Mouse (Mus musculus) myocyte (in vitro differentiated cells): ENCODE results near the gene Itk. TPM values are rescaled to one million over a fixed set of nuclear protein-coding genes. Genes with fewer than 3 reads are reported as not detected.

ENCODE experiments used
- H3K27me3 ChIP-seq: one replicate; pipeline ENCODE4 v1.6.1; 2011; ENCODE audit not compliant: control insufficient read depth, insufficient read depth, insufficient read length
- H3K36me3 ChIP-seq: one replicate; pipeline ENCODE4 v1.6.1; 2011; ENCODE audit not compliant: control insufficient read depth, insufficient read depth
- H3K4me2 ChIP-seq: one replicate; pipeline ENCODE4 v1.6.1; 2011; ENCODE audit warnings: low read depth, control low read depth
- H3K4me3 ChIP-seq: one replicate; pipeline ENCODE4 v1.5.1; 2011; ENCODE audit warnings: mild to moderate bottlenecking, control low read depth, moderate library complexity
- H3K79me2 ChIP-seq: one replicate; pipeline ENCODE4 v1.6.1; 2011; ENCODE audit not compliant: control insufficient read depth, insufficient read depth
- H3ac ChIP-seq: one replicate; pipeline ENCODE4 v1.6.1; 2011; ENCODE audit not compliant: control insufficient read depth, insufficient read length
- CEBPB ChIP-seq: IDR thresholded peaks from 2 replicates; pipeline ENCODE4 v1.6.1; 2011; ENCODE audit warnings: mild to moderate bottlenecking, moderate library complexity; ENCODE audit not compliant: poor library complexity, insufficient read depth, severe bottlenecking
- E2F4 ChIP-seq: IDR thresholded peaks from one replicate; pipeline ENCODE4 v1.6.1; 2011; ENCODE audit warnings: mild to moderate bottlenecking, control low read depth, moderate library complexity; ENCODE audit not compliant: insufficient read depth
- MAX ChIP-seq: IDR thresholded peaks from one replicate; pipeline ENCODE4 v1.6.1; 2011; ENCODE audit warnings: low read depth, mild to moderate bottlenecking, control low read depth
- MYOD1 ChIP-seq, 3 experiments: IDR thresholded peaks; one replicate each; pipeline ENCODE4 v1.6.1; 2011; ENCODE audit warnings: control low read depth in 2 of 3, low read depth in 2 of 3, mild to moderate bottlenecking in 2 of 3, moderate library complexity in 1 of 3; ENCODE audit not compliant: insufficient read length in 2 of 3, control insufficient read depth in 1 of 3
- MYOG ChIP-seq, 3 experiments: IDR thresholded peaks; one replicate each; pipeline ENCODE4 v1.6.1; 2011; ENCODE audit warnings: control low read depth in 2 of 3, low read depth in 2 of 3, mild to moderate bottlenecking in 2 of 3; ENCODE audit not compliant: insufficient read length in 2 of 3, control insufficient read depth in 1 of 3, insufficient read depth in 1 of 3
- POLR2A ChIP-seq: IDR thresholded peaks from one replicate; pipeline ENCODE4 v1.6.1; 2011; ENCODE audit warnings: low read depth, mild to moderate bottlenecking, control low read depth, moderate library complexity; ENCODE audit not compliant: insufficient read length
- POLR2AphosphoS2 ChIP-seq: IDR thresholded peaks from one replicate; pipeline ENCODE4 v1.6.1; 2011; ENCODE audit warnings: low read depth, control low read depth; ENCODE audit not compliant: insufficient read length
- REST ChIP-seq: IDR thresholded peaks from one replicate; pipeline ENCODE4 v1.6.1; 2011; ENCODE audit warnings: mild to moderate bottlenecking, control low read depth, moderate library complexity; ENCODE audit not compliant: insufficient read depth, insufficient read length
- SRF ChIP-seq: IDR thresholded peaks from one replicate; pipeline ENCODE4 v1.6.1; 2011; ENCODE audit warnings: low read depth; ENCODE audit not compliant: control insufficient read depth, insufficient read length
- TCF12 ChIP-seq: IDR thresholded peaks from one replicate; pipeline ENCODE4 v1.6.1; 2011; ENCODE audit warnings: mild to moderate bottlenecking, control low read depth; ENCODE audit not compliant: poor library complexity, insufficient read depth, severe bottlenecking
- TCF3 ChIP-seq: IDR thresholded peaks from one replicate; pipeline ENCODE4 v1.6.1; 2011; ENCODE audit warnings: low read depth, control low read depth; ENCODE audit not compliant: insufficient read length
- USF1 ChIP-seq: IDR thresholded peaks from one replicate; pipeline ENCODE4 v1.6.1; 2011; ENCODE audit warnings: low read depth, mild to moderate bottlenecking, control low read depth, moderate library complexity
- polyA plus RNA-seq: library from polyadenylated mRNA; unstranded; fragments of >200 nt; fragmentation: generic; extraction: Trizol; gene quantifications from one replicate; pipeline ENCODE4 v1.2.1, GENCODE M21; 2012; ENCODE audit warnings: missing spikeins

The Itk gene
- polyA plus RNA-seq, 1 experiment: 0.01 TPM

DNA sequence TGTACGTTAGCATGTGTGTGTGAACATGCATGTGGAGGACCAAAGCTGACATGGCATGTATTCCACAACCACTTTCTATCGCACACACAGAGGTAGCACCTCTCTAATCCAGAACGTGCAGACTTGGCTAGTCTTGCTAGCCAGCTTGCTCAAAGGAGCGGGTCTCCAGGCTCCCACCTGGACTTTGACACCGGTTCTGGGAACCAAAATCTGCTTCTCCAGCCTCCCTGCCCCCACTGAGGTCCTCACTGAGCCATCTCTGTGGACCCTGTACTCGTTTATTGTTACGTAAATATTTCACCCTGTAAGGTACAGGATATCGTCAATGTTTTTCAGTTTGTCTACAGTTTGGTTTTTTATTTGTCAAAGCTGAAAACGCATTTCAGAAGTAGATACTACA lies 86.8 kb downstream of the Itk start:
- no peaks in the 10 kb centered on the region for H3K79me2 ChIP-seq
- no peaks in the 10 kb centered on the region for H3K36me3 ChIP-seq
- H3ac ChIP-seq: no peak overlapping the region
- no peak overlapping the region for H3K4me2 ChIP-seq
- TF ChIP-seq TCF12 (no peak), TCF3 (no peak), USF1 (no peak), POLR2A (no peak), SRF (no peak), REST (no peak), POLR2AphosphoS2 (no peak), E2F4 (no peak), MYOD1 (IDR thresholded peaks at IDR 0.05; ENCODE audit: control insufficient read depth in 1 of 3, insufficient read length in 2 of 3, low read depth in 2 of 3) (no peak), MYOG (IDR thresholded peaks at IDR 0.05; ENCODE audit: control insufficient read depth in 1 of 3, insufficient read depth in 1 of 3, insufficient read length in 2 of 3, low read depth in 2 of 3) (no peak), CEBPB (no peak), MAX (no peak)
- no peak overlapping the region for H3K4me3 ChIP-seq
- H3K27me3 ChIP-seq: no peaks in the 10 kb centered on the region

GRCm38 (mm10) chr11:46301579-46302248 lies 87.6 kb downstream of the Itk start:
- Histone ChIP-seq H3K4me3 (no peak overlapping the region), H3K79me2 (no peaks in the 10 kb centered on the region), H3K4me2 (no peak overlapping the region), H3K27me3 (no peaks in the 10 kb centered on the region), H3ac (no peak overlapping the region), H3K36me3 (no peaks in the 10 kb centered on the region)
- TF ChIP-seq POLR2A (no peak), E2F4 (no peak), POLR2AphosphoS2 (no peak), USF1 (no peak), REST (no peak), MYOD1 (IDR thresholded peaks at IDR 0.05; ENCODE audit: control insufficient read depth in 1 of 3, insufficient read length in 2 of 3, low read depth in 2 of 3) (no peak), TCF12 (no peak), TCF3 (no peak), MYOG (IDR thresholded peaks at IDR 0.05; ENCODE audit: control insufficient read depth in 1 of 3, insufficient read depth in 1 of 3, insufficient read length in 2 of 3, low read depth in 2 of 3) (no peak), CEBPB (no peak), SRF (no peak), MAX (no peak)

DNA sequence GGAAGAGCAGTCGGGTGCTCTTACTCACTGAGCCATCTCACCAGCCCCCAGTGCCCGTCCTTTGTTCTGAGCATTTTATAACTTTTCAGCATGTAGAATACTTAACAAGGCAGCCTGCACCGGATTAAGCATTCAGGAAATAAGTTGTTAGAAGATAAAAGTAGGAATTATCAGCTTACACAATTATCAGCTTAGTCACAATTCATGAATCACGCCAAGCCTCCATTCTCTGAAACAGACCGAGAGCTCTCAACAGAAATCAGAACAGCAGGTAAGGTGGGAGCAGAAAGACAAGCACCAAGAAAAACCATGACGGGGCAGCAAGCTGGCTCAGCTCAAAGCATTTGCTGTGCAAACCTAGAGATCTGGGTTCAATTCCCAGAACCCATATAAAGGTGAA lies 89.4 kb downstream of the Itk start:
- no peaks in the 10 kb centered on the region for H3K79me2 ChIP-seq
- no peak overlapping the region for H3K4me2 ChIP-seq
- H3ac ChIP-seq: no peak overlapping the region
- H3K4me3 ChIP-seq: no peak overlapping the region
- TF ChIP-seq TCF3 (no peak), SRF (no peak)
- no peaks in the 10 kb centered on the region for H3K27me3 ChIP-seq
- no peaks in the 10 kb centered on the region for H3K36me3 ChIP-seq

DNA sequence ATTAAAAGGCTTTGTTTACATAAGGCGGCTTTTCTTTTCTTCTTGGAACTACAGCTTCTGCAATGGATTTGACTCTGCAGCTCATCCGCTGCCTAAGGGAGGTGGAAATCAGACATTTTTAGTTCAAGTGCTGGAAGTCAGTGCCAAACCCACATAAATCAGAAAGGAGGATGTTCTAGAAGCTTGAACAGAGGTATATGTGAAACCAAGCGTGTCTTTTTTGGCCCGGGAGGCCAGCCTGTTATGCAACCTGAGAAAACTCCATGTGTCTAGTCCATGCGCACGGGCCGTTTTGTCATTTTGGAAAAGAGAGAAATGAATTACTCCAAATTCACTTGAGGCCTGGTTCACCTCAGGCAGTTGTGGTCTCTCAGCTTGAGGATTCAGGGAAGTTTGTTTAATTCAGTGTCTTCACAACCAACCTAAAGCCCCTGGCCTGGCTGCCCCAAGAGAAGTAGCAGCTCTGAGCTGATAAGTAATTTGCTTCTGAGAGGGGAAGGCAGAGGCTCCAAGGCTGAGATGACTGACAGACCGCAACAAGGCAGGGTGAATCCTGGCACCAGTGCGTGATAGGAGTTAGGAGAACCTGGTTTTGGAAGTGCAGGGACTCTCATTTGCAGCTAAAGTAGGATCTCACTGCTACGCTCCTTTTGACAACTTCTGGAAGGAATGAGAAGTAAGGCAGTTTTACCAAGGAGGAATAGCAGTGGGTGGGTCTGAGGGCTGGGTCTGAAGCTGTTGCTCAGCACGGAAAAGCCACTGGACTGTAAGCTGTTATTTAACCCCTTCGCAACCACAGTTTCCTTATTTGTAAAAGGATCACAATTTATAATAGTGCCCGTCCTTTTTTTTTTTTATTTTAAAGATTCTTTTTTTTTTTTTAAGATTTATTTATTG lies 90.2 kb downstream of the Itk start:
- Histone ChIP-seq H3K36me3 (no peaks in the 10 kb centered on the region), H3K79me2 (no peaks in the 10 kb centered on the region)
- TF ChIP-seq POLR2A (no peak), TCF3 (no peak), POLR2AphosphoS2 (no peak), CEBPB (no peak), REST (no peak), USF1 (no peak), E2F4 (no peak), MYOD1 (IDR thresholded peaks at IDR 0.05; ENCODE audit: control insufficient read depth in 1 of 3, insufficient read length in 2 of 3, low read depth in 2 of 3) (no peak), MAX (no peak), SRF (no peak), MYOG (IDR thresholded peaks at IDR 0.05; ENCODE audit: control insufficient read depth in 1 of 3, insufficient read depth in 1 of 3, insufficient read length in 2 of 3, low read depth in 2 of 3) (no peak)

More for the DNA sequence above, 90.2 kb downstream of the Itk start:
- Histone ChIP-seq H3K4me2 (no peak overlapping the region), H3K27me3 (no peaks in the 10 kb centered on the region), H3ac (no peak overlapping the region), H3K4me3 (no peak overlapping the region)
